Mouse (Mus musculus): ENCODE results near the gene Xrn2.
"Not testable (repeated sequence)": the region's sequence is repeated elsewhere in the genome, so short reads cannot be mapped to it uniquely, and the experiment has no call there.

DNA sequence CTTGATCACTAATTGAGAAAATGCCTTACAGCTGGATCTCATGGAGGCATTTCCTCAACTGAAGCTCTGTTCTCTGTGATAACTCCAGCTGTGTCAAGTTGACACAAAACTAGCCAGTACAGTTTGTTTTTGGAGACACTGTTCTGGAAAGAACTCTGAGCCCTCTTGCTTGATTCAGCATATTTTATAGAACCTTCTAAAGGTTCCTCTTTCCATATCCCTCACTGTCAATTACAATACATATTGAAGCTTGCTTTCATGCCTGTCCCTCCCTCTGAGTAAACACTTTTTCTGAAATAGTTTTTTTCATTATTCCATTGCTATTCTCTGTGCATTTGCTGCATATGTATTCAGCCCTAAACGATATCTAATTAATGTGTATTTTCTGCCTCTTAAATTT lies 9.2 kb downstream of the Xrn2 start:
- not testable (repeated sequence) for TF ChIP-seq CTCF (IDR thresholded peaks at IDR 0.05; ENCODE audit: low read depth, low read length); POLR2A (IDR thresholded peaks at IDR 0.05; ENCODE audit: borderline replicate concordance, low read depth, low read length)

All from bone marrow macrophage, adult 2 months (primary cell).